Mouse (Mus musculus): ENCODE data around the gene Mtmr3. TPM values are rescaled to one million over a fixed set of nuclear protein-coding genes. Genes with fewer than 3 reads are reported as not detected.

The Mtmr3 gene
- 23.4 and 23.6 TPM in 2 replicates for polyA plus RNA-seq (2015; fragmentation: Nextera tagmentation; extraction: Ambion mirVana)

- peak; percentile 97 for DNase-seq (ENCODE audit: low spot score)
Observed at GRCm38 (mm10) chr11:4594608-4595500, at the start of gene Mtmr3. TSS of gene Mtmr3 (minus strand) at chr11:4594863.

GRCm38 (mm10) chr11:4643722-4644121 lies 49.1 kb upstream of the Mtmr3 start:
- no peak for DNase-seq (ENCODE audit: low spot score)

GRCm38 (mm10) chr11:4641185-4641584 lies 46.5 kb upstream of the Mtmr3 start:
- no peak for DNase-seq (ENCODE audit: low spot score)

- DNase-seq (ENCODE audit: low spot score), result no peak
Observed at GRCm38 (mm10) chr11:4638261-4638660, 43.6 kb upstream of the Mtmr3 start.

- peak; percentile 88 for DNase-seq (ENCODE audit: low spot score)
Observed at GRCm38 (mm10) chr11:4637534-4638234, 43.0 kb upstream of the Mtmr3 start, which contains the start of gene Ascc2. TSS of gene Ascc2 (plus strand) at chr11:4637747.

GRCm38 (mm10) chr11:4636782-4637342 lies 42.2 kb upstream of the Mtmr3 start:
- no peak for DNase-seq (ENCODE audit: low spot score)

- DNase-seq (ENCODE audit: low spot score), result no peak
Observed at GRCm38 (mm10) chr11:4634395-4634794, 39.7 kb upstream of the Mtmr3 start.

GRCm38 (mm10) chr11:4633420-4633819 lies 38.8 kb upstream of the Mtmr3 start:
- no peak for DNase-seq (ENCODE audit: low spot score)

GRCm38 (mm10) chr11:4629861-4630280 lies 35.2 kb upstream of the Mtmr3 start:
- DNase-seq (ENCODE audit: low spot score), result no peak

GRCm38 (mm10) chr11:4627636-4628035 lies 33.0 kb upstream of the Mtmr3 start:
- no peak for DNase-seq (ENCODE audit: low spot score)

GRCm38 (mm10) chr11:4625931-4626330 lies 31.3 kb upstream of the Mtmr3 start:
- no peak for DNase-seq (ENCODE audit: low spot score)

- no peak for DNase-seq (ENCODE audit: low spot score)
Observed at GRCm38 (mm10) chr11:4622997-4623396, 28.3 kb upstream of the Mtmr3 start.

- DNase-seq (ENCODE audit: low spot score), result no peak
Observed at GRCm38 (mm10) chr11:4622442-4622986, 27.9 kb upstream of the Mtmr3 start.

- DNase-seq (ENCODE audit: low spot score), result no peak
Observed at GRCm38 (mm10) chr11:4621866-4622265, 27.2 kb upstream of the Mtmr3 start.

- DNase-seq (ENCODE audit: low spot score), result no peak
Observed at GRCm38 (mm10) chr11:4620501-4621108, 25.9 kb upstream of the Mtmr3 start.

GRCm38 (mm10) chr11:4620017-4620485 lies 25.4 kb upstream of the Mtmr3 start, which contains the start of gene Gm11032:
TSS of gene Gm11032 (plus strand) at chr11:4620067.
- no peak for DNase-seq (ENCODE audit: low spot score)

GRCm38 (mm10) chr11:4611904-4612303 lies 17.2 kb upstream of the Mtmr3 start:
- no peak for DNase-seq (ENCODE audit: low spot score)

- DNase-seq (ENCODE audit: low spot score), result no peak
Observed at GRCm38 (mm10) chr11:4606541-4606940, 11.9 kb upstream of the Mtmr3 start.

- DNase-seq (ENCODE audit: low spot score), result no peak
Observed at GRCm38 (mm10) chr11:4605414-4605813, 10.8 kb upstream of the Mtmr3 start.

- no peak for DNase-seq (ENCODE audit: low spot score)
Observed at GRCm38 (mm10) chr11:4604441-4604840, 9.8 kb upstream of the Mtmr3 start.
